Mouse (Mus musculus): ENCODE results near the gene Spsb1.

DNA sequence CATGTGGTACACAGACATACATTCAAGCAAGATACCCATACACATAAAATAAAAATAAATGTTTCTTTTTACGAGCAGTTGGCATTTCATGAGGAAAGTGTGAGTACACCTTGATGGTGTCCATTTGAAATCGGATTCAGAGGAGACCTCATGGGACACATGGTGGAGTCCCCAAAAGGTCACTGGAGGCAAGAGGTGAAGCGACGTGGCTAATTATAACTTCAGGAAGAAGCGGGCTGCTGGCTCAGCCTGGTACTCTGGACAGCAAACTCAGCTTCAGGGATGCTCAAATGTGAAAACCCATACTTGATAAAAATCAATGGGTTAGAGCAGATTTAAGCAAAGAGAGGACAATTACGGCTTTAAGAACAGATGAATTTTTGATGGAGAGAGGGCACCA, 33.5 kb upstream of the Spsb1 start:
- TF ChIP-seq GATA1 (IDR thresholded peaks at IDR 0.05; ENCODE audit: borderline replicate concordance, low read length), result no peak
- TF ChIP-seq FLI1 (IDR thresholded peaks at IDR 0.05; ENCODE audit: low read length), result no peak
